Mouse (Mus musculus) lung, postnatal 36 days (tissue): Measurements from ENCODE around the gene Bicra.

ENCODE experiments used
- DNase-seq: peaks from one replicate; pipeline ENCODE4 v3.0.0; 2022; ENCODE audit warnings: mixed read lengths

The Bicra gene

GRCm38 (mm10) chr7:16046481-16047337, 1.0 kb downstream of the Bicra start:
- peak; percentile 82 for DNase-seq

- peak; percentile 90 for DNase-seq
Observed at GRCm38 (mm10) chr7:16046101-16046480, 1.6 kb downstream of the Bicra start.

DNA sequence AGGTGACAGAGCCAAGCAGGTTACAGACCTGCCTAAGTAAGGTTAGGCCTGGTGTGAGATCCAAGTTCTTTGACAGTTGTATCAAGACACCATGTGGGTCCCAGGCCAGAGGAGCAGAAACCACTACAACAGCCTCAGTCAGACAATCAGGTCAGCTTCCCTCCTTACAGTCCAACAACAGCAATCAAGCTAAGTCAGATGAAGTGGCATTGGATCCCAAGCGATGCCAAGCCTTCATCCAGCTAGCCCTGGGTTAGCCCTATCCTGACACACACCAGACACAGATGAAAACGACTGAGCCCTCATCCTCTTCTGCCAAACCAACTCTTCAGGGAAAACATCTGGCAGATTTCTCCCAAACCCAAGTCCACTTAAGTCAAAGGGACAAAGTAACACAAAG, 2.2 kb downstream of the Bicra start:
- no peak for DNase-seq

DNA sequence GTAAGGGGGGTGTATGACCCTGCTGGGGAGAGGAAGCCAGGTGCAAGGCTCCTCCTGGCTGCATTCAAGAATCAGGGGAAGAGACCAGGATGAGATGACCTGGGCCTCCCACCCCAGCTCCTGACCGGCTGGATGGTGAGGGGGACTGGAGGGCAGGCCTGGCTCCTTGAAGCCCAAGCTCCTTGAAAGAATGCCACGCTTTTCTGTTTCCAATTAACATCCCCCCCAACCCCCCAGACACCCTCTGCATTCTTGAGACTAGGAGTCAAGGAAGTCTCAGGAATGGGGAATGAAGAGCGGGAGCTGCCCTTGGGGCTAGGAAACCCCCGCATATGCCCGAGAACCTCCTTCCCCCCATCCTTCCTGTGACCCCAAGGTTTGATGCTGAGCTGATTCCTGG, 3.2 kb downstream of the Bicra start:
- no peak for DNase-seq

DNA sequence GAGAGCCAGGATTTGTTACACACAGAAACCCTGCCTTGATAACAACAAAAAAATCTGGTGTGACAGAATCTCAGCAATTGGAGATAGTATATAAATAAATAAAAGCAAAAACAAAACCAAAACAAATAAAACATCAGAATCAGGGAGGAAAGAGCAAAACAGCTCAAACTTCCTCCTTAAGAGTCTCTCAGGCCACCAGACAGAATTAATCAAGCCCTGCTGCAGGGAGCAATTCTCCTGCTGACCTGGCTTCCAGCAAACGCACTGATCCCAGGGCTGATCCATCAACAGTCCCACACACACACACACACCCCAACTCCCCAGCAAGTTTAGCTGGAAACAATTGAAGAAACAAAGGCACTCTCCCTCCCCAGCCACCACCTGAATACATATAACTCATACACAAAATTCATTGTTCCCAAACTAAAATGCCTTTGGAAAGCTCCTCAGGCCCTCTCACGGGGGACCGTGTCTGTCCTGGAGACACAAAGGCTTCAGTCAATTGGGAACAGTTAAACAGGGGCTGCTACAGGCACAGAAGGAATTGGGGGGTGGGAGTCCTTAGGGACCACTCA, 3.8 kb downstream of the Bicra start:
- no peak for DNase-seq

- no peak for DNase-seq
Observed at GRCm38 (mm10) chr7:16042850-16043775, 4.6 kb downstream of the Bicra start.

GRCm38 (mm10) chr7:16041208-16041607, 6.5 kb downstream of the Bicra start:
- DNase-seq = no peak

GRCm38 (mm10) chr7:16039363-16039762, 8.4 kb downstream of the Bicra start:
- no peak for DNase-seq

- no peak for DNase-seq
Observed at GRCm38 (mm10) chr7:16036972-16037371, 10.7 kb downstream of the Bicra start.

- DNase-seq = no peak
Observed at GRCm38 (mm10) chr7:16033580-16034461, 13.9 kb downstream of the Bicra start.

DNA sequence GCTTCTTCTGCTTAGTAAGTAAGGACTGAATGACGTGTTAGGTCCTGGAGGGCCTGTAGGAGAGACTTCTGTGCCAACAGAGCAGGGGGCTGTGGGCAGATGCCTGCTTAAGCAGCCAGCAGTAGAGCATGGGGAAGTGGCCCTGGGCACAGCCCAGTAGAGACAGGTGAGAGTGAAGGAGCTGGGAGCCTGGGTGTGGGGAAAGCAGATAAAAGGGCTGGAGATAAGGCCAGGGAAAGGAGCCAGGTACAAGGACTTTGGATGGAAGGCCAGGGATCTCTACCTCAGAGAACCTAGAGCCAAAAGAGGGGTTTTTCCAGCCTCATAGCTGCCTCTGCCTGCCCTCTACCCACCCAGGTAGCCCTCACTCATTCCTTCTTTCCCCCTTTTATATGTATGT, 14.7 kb downstream of the Bicra start:
- DNase-seq = no peak

DNA sequence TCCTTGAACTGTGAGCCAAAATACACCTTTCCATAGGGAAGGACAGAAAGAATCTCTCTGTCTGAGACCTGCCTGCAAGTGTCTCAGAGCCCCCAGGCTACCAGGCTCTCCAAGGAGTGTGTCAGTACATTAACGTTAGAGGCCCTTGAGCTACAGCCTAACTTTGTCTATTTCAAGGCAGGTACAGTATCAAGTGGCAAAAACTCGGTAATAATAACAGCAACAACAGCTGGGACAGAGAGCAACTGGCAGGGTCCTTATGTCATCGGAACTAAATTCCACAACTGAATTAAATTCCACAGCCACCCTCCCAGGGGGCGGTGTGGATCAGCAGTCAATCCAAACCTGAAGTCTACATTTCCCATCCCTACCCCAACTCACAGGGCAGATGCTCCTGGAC, 16.6 kb downstream of the Bicra start:
- DNase-seq = no peak

GRCm38 (mm10) chr7:16028102-16028927, 19.4 kb downstream of the Bicra start:
- DNase-seq = peak; percentile 76

DNA sequence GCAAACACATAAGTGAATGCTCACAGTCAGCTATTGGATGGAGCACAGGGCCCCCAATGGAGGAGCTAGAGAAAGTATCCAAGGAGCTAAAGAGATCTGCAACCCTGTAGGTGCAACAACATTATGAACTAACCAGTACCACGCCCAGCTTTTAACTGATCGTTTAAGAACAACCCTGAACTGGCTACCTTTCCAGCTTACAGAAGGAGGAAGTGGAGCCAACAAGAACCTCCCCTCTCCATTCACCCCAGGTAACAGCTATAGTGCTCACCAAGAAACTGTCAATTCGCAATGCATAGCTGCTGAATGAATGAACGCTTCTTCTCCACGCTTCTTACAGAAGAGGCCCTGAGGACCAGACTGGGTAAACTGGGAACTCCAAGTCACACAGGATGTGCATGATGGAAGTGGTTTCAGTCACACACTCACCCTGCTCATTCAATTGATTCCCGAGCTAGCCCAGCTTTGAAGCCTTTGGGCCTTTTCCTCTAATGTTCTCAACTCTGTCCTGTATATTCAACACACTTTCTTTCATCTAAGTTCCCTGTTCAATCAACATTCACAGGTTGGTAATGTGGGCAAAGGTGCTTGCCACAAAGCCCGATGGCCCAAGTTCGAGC, 23.0 kb downstream of the Bicra start:
- no peak for DNase-seq

DNA sequence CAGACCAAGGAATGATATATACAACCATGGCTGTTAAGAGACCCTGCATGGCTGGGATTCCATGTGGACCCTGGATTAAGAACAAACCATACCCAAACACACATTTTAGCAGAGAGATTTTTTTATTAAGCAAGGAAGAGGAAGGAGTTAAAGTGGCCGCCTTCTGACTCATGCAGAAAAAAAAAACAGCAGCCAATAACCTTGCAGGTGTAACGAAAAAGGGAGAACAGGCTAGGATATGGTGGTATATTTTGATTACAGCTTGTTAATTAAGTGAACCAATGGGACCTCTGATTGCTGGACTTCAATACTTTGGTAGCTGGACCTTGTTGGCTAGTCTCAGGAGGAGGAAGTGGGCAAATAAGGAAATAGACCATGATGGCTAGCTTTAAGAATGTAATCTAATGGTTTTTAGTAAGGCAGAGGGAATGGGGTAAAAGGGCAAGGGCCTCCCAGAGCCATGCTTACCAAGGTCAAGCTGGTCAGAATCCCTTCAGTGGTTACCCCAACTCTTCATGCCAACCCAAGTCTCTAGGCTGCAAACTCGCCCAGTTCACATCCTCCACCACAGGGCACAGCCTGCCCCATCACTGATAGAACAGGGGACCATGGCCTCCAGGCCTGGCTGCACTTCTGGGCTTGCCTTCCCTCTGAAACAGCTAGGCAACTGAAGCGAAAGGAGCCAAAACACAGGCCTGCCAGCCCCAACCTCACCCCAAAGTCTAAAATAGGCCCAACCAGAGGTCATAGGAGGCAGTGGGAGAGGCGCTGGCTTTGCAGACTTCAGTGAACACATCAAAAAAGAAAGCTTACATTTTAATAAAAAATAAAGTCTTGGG, 28.2 kb downstream of the Bicra start:
- no peak for DNase-seq

GRCm38 (mm10) chr7:16018016-16018810, 29.5 kb downstream of the Bicra start:
- peak; percentile 84 for DNase-seq

- DNase-seq = no peak
Observed at GRCm38 (mm10) chr7:16015384-16015783, 32.3 kb downstream of the Bicra start.

- no peak for DNase-seq
Observed at GRCm38 (mm10) chr7:16014521-16015175, 33.1 kb downstream of the Bicra start.
